Mouse (Mus musculus) gastrocnemius, postnatal 4 days (tissue): ENCODE results near the gene Mug1. TPM values are rescaled to one million over a fixed set of nuclear protein-coding genes. Genes with fewer than 3 reads are reported as not detected.
"Not testable (repeated sequence)": the region's sequence is repeated elsewhere in the genome, so short reads cannot be mapped to it uniquely, and the experiment has no call there.

Experiments used
- DNase-seq, 2 experiments: peaks; one replicate each; pipeline ENCODE4 v3.0.0; 2021 to 2022; ENCODE audit warnings: low spot score in 2 of 2, mixed read lengths in 2 of 2
- long read RNA-seq, 2 experiments: library from polyadenylated mRNA; stranded (forward); transcript quantifications; one replicate each; pipeline ENCODE4 v2.0.0; 2021
- total RNA-seq, 2 experiments: library from RNA; stranded (reverse); gene quantifications; 2 replicates each; pipeline ENCODE4 v1.2.3; 2021

Gene Mug1
- under 1 TPM; 0.07 to 0.16 TPM for total RNA-seq
- long read RNA-seq, experiment 1 = 0 reads
- long read RNA-seq, experiment 2 = 0 reads

- not testable (repeated sequence) for DNase-seq
These were observed at the start of gene Mug1 for GRCm38 (mm10) chr6:121838271-121838670. Mug1 (plus strand) TSS chr6:121838541.

DNA sequence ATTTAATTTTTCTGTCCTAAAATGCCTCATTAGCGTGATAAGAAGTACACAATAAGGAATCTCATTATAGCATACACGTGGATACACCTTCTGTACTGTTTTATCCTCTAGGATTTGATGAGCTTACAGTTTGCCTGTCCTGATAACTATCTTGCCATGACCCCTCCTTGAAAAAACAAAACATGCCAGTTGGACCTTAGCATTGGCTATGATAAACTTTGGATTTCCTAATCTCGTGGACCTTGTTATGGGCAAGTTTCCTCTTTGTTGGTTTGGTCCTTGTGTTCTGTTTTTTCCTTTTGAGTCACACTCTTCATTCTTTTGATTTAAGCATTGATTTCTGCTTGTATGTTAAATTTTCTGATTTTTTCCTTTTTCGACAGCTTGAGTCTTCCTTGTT is 10.3 kb upstream of the Mug1 start:
- no peak for DNase-seq

- DNase-seq = no peak
These were observed 2.0 kb upstream of the Mug1 start for GRCm38 (mm10) chr6:121836361-121836760.

- DNase-seq = no peak
These were observed 10.0 kb downstream of the Mug1 start for GRCm38 (mm10) chr6:121848378-121848777.

Other genes with a start within 250 kb of the Mug1 start
- gene A2m, start 203.2 kb upstream of the Mug1 start, total RNA-seq = under 1 TPM; 0.42 to 0.57 TPM
- gene Gm7298, start 105.6 kb upstream of the Mug1 start, total RNA-seq = not detected
- gene Mug2, start 168.2 kb downstream of the Mug1 start, total RNA-seq = under 1 TPM in 1 of 2 experiments, not detected in 1; 0.08 TPM